Mouse (Mus musculus) liver, embryonic 16.5 days (tissue): ENCODE measurements around the gene Tmppe. TPM values are rescaled to one million over a fixed set of nuclear protein-coding genes. Genes with fewer than 3 reads are reported as not detected.
A peak's percentile ranks its signal among the peaks of the same experiment; 100 is the strongest.
"Not testable (repeated sequence)": the region's sequence is repeated elsewhere in the genome, so short reads cannot be mapped to it uniquely, and the experiment has no call there.

ENCODE experiments used
- ATAC-seq: fragments of 200-750 bp; cut with Nextera tagmentation; 2 replicates; pipeline ENCODE4 v1.8.0; 2017; ENCODE audit warnings: low read depth, mild to moderate bottlenecking, moderate number of reproducible peaks, moderate library complexity
- H3K27ac ChIP-seq: fragments of 300-500 bp; sonication (generic); 2 replicates; pipeline ENCODE4 v1.5.1; 2014; ENCODE audit warnings: mild to moderate bottlenecking, low read length
- H3K27me3 ChIP-seq: fragments of 300-500 bp; sonication (generic); 2 replicates; pipeline ENCODE4 v1.6.1; 2014; ENCODE audit warnings: low read depth, low read length, mixed read lengths; ENCODE audit not compliant: control insufficient read depth, insufficient read depth
- H3K36me3 ChIP-seq: fragments of 300-500 bp; sonication (generic); 2 replicates; pipeline ENCODE4 v1.6.1; 2014; ENCODE audit warnings: mild to moderate bottlenecking; ENCODE audit not compliant: control insufficient read depth, insufficient read depth
- H3K4me1 ChIP-seq: fragments of 300-500 bp; sonication (generic); 2 replicates; pipeline ENCODE4 v1.6.1; 2014; ENCODE audit warnings: low read depth, low read length, mixed read lengths; ENCODE audit not compliant: control insufficient read depth
- H3K4me2 ChIP-seq: fragments of 300-500 bp; sonication (generic); 2 replicates; pipeline ENCODE4 v1.6.1; 2014; ENCODE audit warnings: low read depth, low read length, mixed read lengths
- H3K4me3 ChIP-seq: fragments of 300-500 bp; sonication (generic); 2 replicates; pipeline ENCODE4 v1.5.1; 2014; ENCODE audit warnings: low read depth, mild to moderate bottlenecking, low read length
- H3K9ac ChIP-seq: fragments of 300-500 bp; sonication (generic); 2 replicates; pipeline ENCODE4 v1.6.1; 2014; ENCODE audit warnings: low read depth, low read length
- H3K9me3 ChIP-seq: fragments of 300-500 bp; sonication (generic); replicated peaks from 2 replicates; pipeline ENCODE4 v1.6.1; 2016; ENCODE audit warnings: low read length; ENCODE audit not compliant: control insufficient read depth
- WGBS: fragments of 180-500 bp; shearing (Covaris S2); extraction: QIAGEN DNeasy Blood & Tissue Kit; methylation state at CpG from one replicate; pipeline ENCODE4 v1.1.7; 2014; ENCODE audit not compliant: insufficient replicate concordance; 5-methylcytosine and 5-hydroxymethylcytosine counted together
- polyA plus RNA-seq: library from polyadenylated mRNA; unstranded; fragments of >200 nt; fragmentation: Nextera tagmentation; extraction: Ambion mirVana; gene quantifications from 2 replicates; pipeline ENCODE4 v1.2.1, GENCODE M21; 2015

The Tmppe gene
- 2.3 and 2.7 TPM in 2 replicates for polyA plus RNA-seq

DNA sequence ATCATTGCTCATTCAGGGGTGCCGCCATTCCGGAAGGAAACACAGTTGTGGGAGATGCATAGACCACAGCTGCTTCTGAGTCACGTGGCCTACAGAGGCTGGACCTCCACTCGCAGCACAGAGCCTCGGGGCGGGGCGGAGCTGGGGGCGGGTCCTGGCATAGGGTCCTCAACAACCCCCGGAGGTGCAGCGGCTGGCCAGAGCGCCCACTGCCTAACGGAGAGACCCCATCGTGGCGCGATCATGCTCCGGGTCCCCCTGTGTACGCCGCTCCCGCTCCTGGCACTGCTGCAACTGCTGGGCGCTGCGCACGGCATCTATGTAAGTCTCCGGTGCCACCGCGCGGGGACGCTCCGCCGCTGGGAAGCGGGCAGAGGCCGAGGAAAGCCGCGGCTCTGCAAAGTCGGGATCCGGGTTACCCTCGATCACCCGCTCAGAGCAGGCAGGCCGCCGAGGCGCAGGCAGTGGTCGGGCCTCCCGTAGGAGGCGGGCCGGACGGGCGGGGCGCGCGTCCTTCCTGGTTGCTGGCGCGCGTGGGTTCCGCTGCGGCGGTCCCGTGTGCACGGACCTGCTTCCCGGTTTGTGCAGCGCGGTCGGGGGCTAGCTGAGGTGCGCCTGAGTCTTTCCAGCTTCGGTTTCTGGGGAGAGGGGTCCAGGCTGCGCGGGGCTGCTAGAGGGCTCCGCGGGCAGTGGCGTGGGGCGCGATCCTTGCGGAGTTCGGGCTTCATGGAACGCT lies at the start of gene Tmppe, which contains the start of gene Glb1:
Gene Tmppe, plus strand, starts transcription at position 157 of the 736 bp plus-strand sequence.
Gene Glb1, plus strand, starts transcription at position 128 of the 736 bp plus-strand sequence.
- Histone ChIP-seq H3K27ac (peak within 1 kb of the TSS; percentile 82), H3K27me3 (no peaks in the 10 kb centered on the region), H3K4me3 (peak within 1 kb of the TSS; percentile 82), H3K9ac (peak within 1 kb of the TSS; percentile 78), H3K9me3 (no peaks in the 10 kb centered on the region), H3K4me1 (peaks cover 15% of the 10 kb centered on the region), H3K4me2 (peak within 1 kb of the TSS; percentile 81), H3K36me3 (peaks cover 18% of the 10 kb centered on the region)
- WGBS, result under 1% methylated on average over 73 of the region's 73 CpGs
- peak; percentile 91 for ATAC-seq

- no peaks in the 10 kb centered on the region for H3K36me3 ChIP-seq
- no peaks in the 10 kb centered on the region for H3K9me3 ChIP-seq
- H3K4me1 ChIP-seq, result no peaks in the 10 kb centered on the region
- H3K9ac ChIP-seq, result peak overlapping the region; percentile 31; the same call in 1 of the 2 replicates
- H3K4me3 ChIP-seq, result peak overlapping the region; percentile 55
- H3K27ac ChIP-seq, result no peak overlapping the region
- WGBS, result under 1% methylated on average over 48 of the region's 48 CpGs
- H3K4me2 ChIP-seq, result peak overlapping the region; percentile 72
- ATAC-seq, result peak; percentile 56; the same call in 1 of the 2 replicates
- no peaks in the 10 kb centered on the region; the same call in 1 of the 2 replicates for H3K27me3 ChIP-seq
Measured at GRCm38 (mm10) chr9:114367783-114368470, 33.0 kb upstream of the Tmppe start.

GRCm38 (mm10) chr9:114368471-114368858 lies 32.4 kb upstream of the Tmppe start:
- WGBS, result 10% methylated on average over 12 of the region's 12 CpGs
- H3K36me3 ChIP-seq, result no peaks in the 10 kb centered on the region
- H3K4me1 ChIP-seq, result no peaks in the 10 kb centered on the region
- peak overlapping the region; percentile 31; the same call in 1 of the 2 replicates for H3K9ac ChIP-seq
- no peak overlapping the region for H3K27ac ChIP-seq
- H3K4me2 ChIP-seq, result peak overlapping the region; percentile 72
- H3K9me3 ChIP-seq, result no peaks in the 10 kb centered on the region
- no peak for ATAC-seq
- H3K4me3 ChIP-seq, result peak overlapping the region; percentile 55
- no peaks in the 10 kb centered on the region; the same call in 1 of the 2 replicates for H3K27me3 ChIP-seq

GRCm38 (mm10) chr9:114369389-114369788 lies 31.5 kb upstream of the Tmppe start:
- not testable (repeated sequence) for ATAC-seq, H3K9me3 ChIP-seq, H3K4me1 ChIP-seq, H3K4me3 ChIP-seq, H3K4me2 ChIP-seq, H3K36me3 ChIP-seq, H3K9ac ChIP-seq, H3K27me3 ChIP-seq, H3K27ac ChIP-seq
- WGBS, result 45% methylated on average over 5 of the region's 5 CpGs

GRCm38 (mm10) chr9:114371717-114372116 lies 29.2 kb upstream of the Tmppe start:
- not testable (repeated sequence) for H3K4me1 ChIP-seq, H3K4me2 ChIP-seq, H3K4me3 ChIP-seq, H3K9me3 ChIP-seq, H3K27me3 ChIP-seq, H3K9ac ChIP-seq, H3K27ac ChIP-seq, H3K36me3 ChIP-seq, ATAC-seq
- 24% methylated on average over 5 of the region's 5 CpGs for WGBS

- H3K4me2 ChIP-seq, result no peak overlapping the region
- H3K27me3 ChIP-seq, result no peaks in the 10 kb centered on the region
- ATAC-seq, result no peak
- no peak overlapping the region for H3K27ac ChIP-seq
- no peaks in the 10 kb centered on the region for H3K9me3 ChIP-seq
- no peaks in the 10 kb centered on the region for H3K36me3 ChIP-seq
- WGBS, result 65% methylated on average over 10 of the region's 10 CpGs
- no peak overlapping the region for H3K9ac ChIP-seq
- no peak overlapping the region for H3K4me3 ChIP-seq
- no peaks in the 10 kb centered on the region for H3K4me1 ChIP-seq
Measured at GRCm38 (mm10) chr9:114375276-114375962, 25.5 kb upstream of the Tmppe start.

- 78% methylated on average over 10 of the region's 10 CpGs for WGBS
- Histone ChIP-seq H3K36me3 (no peaks in the 10 kb centered on the region), H3K27ac (no peak overlapping the region), H3K27me3 (no peaks in the 10 kb centered on the region), H3K4me3 (no peak overlapping the region), H3K4me1 (no peaks in the 10 kb centered on the region), H3K9ac (no peak overlapping the region), H3K4me2 (no peak overlapping the region), H3K9me3 (no peaks in the 10 kb centered on the region)
- peak; percentile 27; the same call in 1 of the 2 replicates for ATAC-seq
Measured at GRCm38 (mm10) chr9:114377168-114377567, 23.7 kb upstream of the Tmppe start.

GRCm38 (mm10) chr9:114379871-114380270 lies 21.0 kb upstream of the Tmppe start:
- ATAC-seq, result no peak
- Histone ChIP-seq H3K4me3 (no peak overlapping the region), H3K4me2 (no peak overlapping the region), H3K9me3 (no peaks in the 10 kb centered on the region), H3K4me1 (no peaks in the 10 kb centered on the region), H3K9ac (no peak overlapping the region), H3K36me3 (no peaks in the 10 kb centered on the region), H3K27ac (no peak overlapping the region), H3K27me3 (no peaks in the 10 kb centered on the region)
- WGBS, result 80% methylated on average over 12 of the region's 12 CpGs
